Mouse (Mus musculus) liver, embryonic 11.5 days (tissue): ENCODE results near the gene Kif1c. TPM values are rescaled to one million over a fixed set of nuclear protein-coding genes. Genes with fewer than 3 reads are reported as not detected.
A peak's percentile ranks its signal among the peaks of the same experiment; 100 is the strongest.

Experiments
- ATAC-seq: fragments of 200-750 bp; cut with Nextera tagmentation; replicated peaks from 2 replicates; pipeline ENCODE4 v1.8.0; 2017; ENCODE audit warnings: moderate number of reproducible peaks, mild to moderate bottlenecking, moderate TSS enrichment, moderate library complexity; ENCODE audit not compliant: low FRiP score
- DNase-seq: peaks from one replicate; pipeline ENCODE4 v3.0.0-alpha.2; 2017; ENCODE audit warnings: low spot score
- H3K27ac ChIP-seq: fragments of 300-500 bp; sonication (generic); 2 replicates; pipeline ENCODE4 v1.5.1; 2014; ENCODE audit warnings: mild to moderate bottlenecking, low read depth, low read length, control low read depth
- H3K27me3 ChIP-seq: fragments of 300-500 bp; sonication (generic); replicated peaks from 2 replicates; pipeline ENCODE4 v1.6.1; 2014; ENCODE audit warnings: low read length, mixed read lengths; ENCODE audit not compliant: control insufficient read depth, insufficient read depth
- H3K36me3 ChIP-seq: fragments of 300-500 bp; sonication (generic); 2 replicates; pipeline ENCODE4 v1.6.1; 2014; ENCODE audit warnings: mild to moderate bottlenecking, low read length, moderate library complexity, mixed read lengths; ENCODE audit not compliant: control insufficient read depth, insufficient read depth
- H3K4me1 ChIP-seq: fragments of 300-500 bp; sonication (generic); replicated peaks from 2 replicates; pipeline ENCODE4 v1.6.1; 2014; ENCODE audit warnings: low read length, mixed read lengths; ENCODE audit not compliant: control insufficient read depth, insufficient read depth
- H3K4me2 ChIP-seq: fragments of 300-500 bp; sonication (generic); 2 replicates; pipeline ENCODE4 v1.6.1; 2014; ENCODE audit warnings: mild to moderate bottlenecking, control low read depth, moderate library complexity
- H3K4me3 ChIP-seq: fragments of 300-500 bp; sonication (generic); 2 replicates; pipeline ENCODE4 v1.5.1; 2014; ENCODE audit warnings: low read depth, low read length, control low read depth
- H3K9ac ChIP-seq: fragments of 300-500 bp; sonication (generic); 2 replicates; pipeline ENCODE4 v1.6.1; 2014; ENCODE audit warnings: low read depth, low read length, control low read depth
- H3K9me3 ChIP-seq: fragments of 300-500 bp; sonication (generic); 2 replicates; pipeline ENCODE4 v1.6.1; 2016; ENCODE audit warnings: low read length, inconsistent platforms, mixed read lengths; ENCODE audit not compliant: control insufficient read depth
- WGBS: fragments of 180-500 bp; shearing (Covaris S2); extraction: QIAGEN DNeasy Blood & Tissue Kit; methylation state at CpG from one replicate; pipeline ENCODE4 v1.1.7; 2014; 5-methylcytosine and 5-hydroxymethylcytosine counted together
- polyA plus RNA-seq: library from polyadenylated mRNA; unstranded; fragments of >200 nt; fragmentation: Nextera tagmentation; extraction: Ambion mirVana; gene quantifications from 2 replicates; pipeline ENCODE4 v1.2.1, GENCODE M21; 2014

Kif1c gene
- polyA plus RNA-seq, 1 experiment from 2014 or later = 3.8 TPM

DNA sequence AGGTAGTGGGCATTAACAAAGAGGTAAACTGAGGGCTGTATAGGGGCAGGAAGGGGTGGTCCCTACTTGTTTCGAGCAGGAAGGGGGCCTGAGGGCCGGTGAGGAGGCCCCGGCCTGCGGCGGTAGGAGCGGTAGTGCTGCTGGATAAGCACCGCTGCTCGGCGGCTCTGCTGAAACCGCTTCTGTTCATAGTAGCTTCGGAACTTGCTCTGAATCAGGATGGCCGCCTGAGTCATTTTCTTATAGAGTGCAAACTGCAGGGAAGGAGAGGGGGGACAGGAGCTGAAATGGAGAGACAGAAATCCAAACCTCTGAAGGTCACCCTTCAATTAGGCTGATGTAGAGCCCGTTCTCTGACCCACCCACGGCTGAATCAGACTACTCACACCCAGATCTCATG lies 29.9 kb upstream of the Kif1c start:
- H3K36me3 ChIP-seq = peaks cover 7% of the 10 kb centered on the region
- H3K9me3 ChIP-seq = no peaks in the 10 kb centered on the region
- peaks cover 22% of the 10 kb centered on the region for H3K4me1 ChIP-seq
- no peak for DNase-seq
- ATAC-seq = no peak
- peak overlapping the region; percentile 83 for H3K4me2 ChIP-seq
- peak overlapping the region; percentile 77 for H3K9ac ChIP-seq
- no peaks in the 10 kb centered on the region for H3K27me3 ChIP-seq
- 56% methylated on average over 14 of the region's 14 CpGs for WGBS
- peak overlapping the region; percentile 89 for H3K27ac ChIP-seq
- H3K4me3 ChIP-seq = peak overlapping the region; percentile 66

DNA sequence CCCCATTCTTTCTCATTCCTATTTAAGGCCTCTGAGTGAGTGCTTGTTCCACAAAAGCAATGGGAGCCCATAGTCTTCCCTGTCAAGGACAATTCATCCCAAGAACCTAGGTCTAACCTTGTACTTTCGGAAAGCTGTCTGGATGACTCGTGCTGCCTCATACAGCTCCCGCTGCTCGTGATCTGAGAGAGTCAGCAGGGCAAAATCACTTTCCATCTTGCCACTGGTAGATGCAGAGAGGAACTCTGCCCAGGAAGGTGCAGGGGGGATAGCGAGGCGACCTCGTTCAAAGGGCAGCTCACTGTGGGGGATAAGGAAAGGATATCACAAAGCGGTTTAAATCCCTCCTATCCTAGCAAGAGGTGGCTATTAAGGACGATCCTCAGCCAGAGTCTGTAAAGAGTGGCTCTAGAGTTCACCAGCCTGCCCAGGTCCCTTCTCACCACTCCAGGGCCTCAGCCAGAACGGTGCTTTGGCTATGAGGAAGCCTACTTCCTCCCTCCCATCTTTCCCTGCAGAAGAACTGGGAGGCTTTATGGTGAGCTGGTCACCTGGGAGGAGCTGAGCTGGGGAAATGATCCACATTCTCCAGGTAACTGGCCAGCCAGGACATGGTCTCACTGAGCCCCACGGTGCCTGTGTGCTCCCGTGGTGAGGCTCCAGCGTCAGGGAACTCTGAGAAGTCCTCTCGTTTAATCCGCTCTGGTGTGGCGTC lies 28.9 kb upstream of the Kif1c start:
- no peaks in the 10 kb centered on the region for H3K9me3 ChIP-seq
- H3K27me3 ChIP-seq = no peaks in the 10 kb centered on the region
- H3K4me1 ChIP-seq = peaks cover 22% of the 10 kb centered on the region
- WGBS = 80% methylated on average over 16 of the region's 16 CpGs
- no peak overlapping the region for H3K4me3 ChIP-seq
- DNase-seq = no peak
- H3K9ac ChIP-seq = no peak overlapping the region
- no peak overlapping the region for H3K4me2 ChIP-seq
- H3K27ac ChIP-seq = no peak overlapping the region
- H3K36me3 ChIP-seq = peaks cover 6% of the 10 kb centered on the region; the same call in 1 of the 2 replicates
- no peak for ATAC-seq

DNA sequence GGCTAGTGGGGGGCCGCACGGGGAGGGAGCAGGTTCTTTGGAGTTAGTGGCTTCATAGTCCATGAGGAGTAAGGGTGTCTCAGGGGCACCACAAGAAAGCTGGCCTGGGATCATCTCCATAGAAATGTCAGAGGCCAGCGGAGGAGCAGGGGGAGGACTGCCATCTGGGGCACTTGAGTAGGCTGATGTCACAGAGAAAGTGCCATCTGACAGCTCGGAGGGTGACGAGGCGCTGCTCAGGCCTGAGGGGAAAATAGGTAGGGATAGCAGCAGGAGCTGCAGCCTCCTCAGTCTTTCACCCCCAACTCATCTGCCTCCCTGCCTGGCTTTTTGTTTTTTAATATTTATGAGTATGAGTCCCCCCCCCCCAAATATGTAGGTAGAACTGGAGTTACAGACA lies 26.3 kb upstream of the Kif1c start:
- DNase-seq (no peak), ATAC-seq (no peak)
- Histone ChIP-seq H3K36me3 (peaks cover 10% of the 10 kb centered on the region; the same call in 1 of the 2 replicates), H3K27ac (no peak overlapping the region), H3K4me3 (no peak overlapping the region), H3K4me1 (peaks cover 18% of the 10 kb centered on the region), H3K9ac (no peak overlapping the region), H3K27me3 (no peaks in the 10 kb centered on the region), H3K4me2 (no peak overlapping the region), H3K9me3 (no peaks in the 10 kb centered on the region)
- WGBS = 83% methylated on average over 6 of the region's 6 CpGs

DNA sequence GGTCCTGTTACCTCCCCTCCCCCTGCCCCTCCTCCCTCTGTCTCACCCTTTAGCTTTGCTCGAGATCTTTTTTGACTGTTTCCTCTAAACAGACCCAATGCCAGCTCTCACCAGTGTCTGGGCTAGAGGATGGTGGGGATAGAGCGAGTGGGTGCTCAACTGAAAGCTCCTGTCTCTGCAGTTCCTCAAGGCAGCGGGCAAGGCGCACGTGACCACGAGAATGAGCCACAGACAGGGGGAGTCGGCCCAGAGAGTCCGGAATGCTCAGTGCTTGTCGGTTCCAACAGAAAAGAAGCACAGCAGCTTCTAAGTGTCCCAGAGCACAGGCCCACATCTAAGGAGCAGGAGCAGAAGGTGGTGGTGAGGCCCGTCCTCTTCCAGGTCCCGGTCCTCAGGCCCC lies 25.8 kb upstream of the Kif1c start:
- Histone ChIP-seq H3K4me1 (peaks cover 18% of the 10 kb centered on the region), H3K36me3 (peaks cover 10% of the 10 kb centered on the region; the same call in 1 of the 2 replicates)
- WGBS = 64% methylated on average over 11 of the region's 11 CpGs

DNA sequence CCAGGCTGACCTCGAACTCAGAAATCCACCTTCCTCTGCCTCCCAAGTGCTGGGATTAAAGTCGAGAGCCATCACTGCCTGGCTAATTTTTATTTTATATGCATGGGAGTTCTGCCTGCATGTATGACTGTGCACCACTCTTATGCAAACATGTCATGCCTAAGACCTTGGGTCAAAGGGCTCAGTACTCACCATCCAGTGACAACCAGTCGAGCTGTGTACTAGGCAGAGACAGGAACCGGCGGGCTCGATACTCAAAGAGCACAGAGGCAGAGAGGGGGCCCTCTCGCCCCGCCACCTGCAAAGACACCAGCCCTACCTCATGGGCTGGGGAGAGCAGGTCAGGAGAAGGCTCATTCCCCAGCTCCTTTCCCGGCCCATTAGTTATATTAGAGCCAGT lies 22.3 kb upstream of the Kif1c start:
- WGBS = 69% methylated on average over 9 of the region's 9 CpGs
- Histone ChIP-seq H3K4me1 (peaks cover 13% of the 10 kb centered on the region), H3K27me3 (no peaks in the 10 kb centered on the region), H3K9me3 (no peaks in the 10 kb centered on the region), H3K27ac (peak overlapping the region; percentile 6), H3K4me2 (no peak overlapping the region), H3K9ac (no peak overlapping the region), H3K36me3 (peaks cover 24% of the 10 kb centered on the region; the same call in 1 of the 2 replicates), H3K4me3 (no peak overlapping the region)
- no peak for ATAC-seq
- no peak for DNase-seq

More for the DNA sequence above, 25.8 kb upstream of the Kif1c start:
- no peak overlapping the region for H3K4me2 ChIP-seq
- H3K9me3 ChIP-seq = no peaks in the 10 kb centered on the region
- no peaks in the 10 kb centered on the region for H3K27me3 ChIP-seq
- H3K27ac ChIP-seq = no peak overlapping the region
- H3K9ac ChIP-seq = no peak overlapping the region
- ATAC-seq (no peak), DNase-seq (no peak)
- no peak overlapping the region for H3K4me3 ChIP-seq

DNA sequence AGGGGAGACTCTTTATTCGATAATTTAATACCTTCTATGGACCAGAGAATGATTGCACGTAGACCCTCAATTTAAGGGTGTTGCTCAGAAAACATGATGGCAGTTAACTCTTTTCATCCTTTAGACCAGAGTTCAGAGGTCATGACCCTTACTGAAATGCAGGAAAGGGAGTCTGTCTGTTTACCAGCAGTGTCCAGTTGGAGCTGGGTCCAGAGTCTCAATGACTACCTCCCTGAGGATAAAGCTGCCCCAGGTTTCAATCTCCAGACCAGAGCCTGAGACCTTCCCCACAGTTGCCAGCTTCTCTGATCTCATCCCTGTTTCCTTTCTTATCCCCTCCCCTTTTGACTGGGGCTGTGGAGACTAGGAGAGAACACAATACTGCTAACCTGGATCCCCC lies 21.8 kb upstream of the Kif1c start:
- no peak; the same call in 1 of the 2 replicates for ATAC-seq
- Histone ChIP-seq H3K4me2 (no peak overlapping the region; the same call in 1 of the 2 replicates), H3K4me3 (no peak overlapping the region), H3K27ac (peak overlapping the region; percentile 49), H3K36me3 (peaks cover 24% of the 10 kb centered on the region), H3K9ac (no peak overlapping the region), H3K9me3 (no peaks in the 10 kb centered on the region), H3K27me3 (no peaks in the 10 kb centered on the region), H3K4me1 (peaks cover 13% of the 10 kb centered on the region)
- WGBS = 79% methylated on average over 2 of the region's 2 CpGs
- DNase-seq = no peak

DNA sequence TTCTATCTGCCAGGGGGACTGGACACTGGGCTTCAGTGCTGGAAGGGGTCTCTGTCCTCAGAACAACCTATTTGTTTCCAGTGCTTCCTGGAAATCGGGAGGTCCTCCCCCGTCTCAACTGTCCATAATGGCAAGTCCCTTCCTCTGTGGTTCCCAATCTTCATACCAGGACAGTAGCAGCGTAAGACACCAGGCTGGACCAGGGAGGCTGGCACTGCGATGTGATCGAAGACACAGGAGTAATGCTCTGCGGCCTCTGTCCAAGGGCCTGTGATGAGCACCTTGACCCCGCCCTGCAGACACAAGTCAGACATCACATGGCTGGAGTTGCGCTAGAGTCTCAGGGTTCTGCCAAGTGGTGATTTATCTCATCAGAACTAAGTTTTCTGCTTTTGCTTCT lies 21.0 kb upstream of the Kif1c start:
- Histone ChIP-seq H3K27ac (no peak overlapping the region), H3K9me3 (no peaks in the 10 kb centered on the region), H3K4me1 (peaks cover 13% of the 10 kb centered on the region), H3K4me2 (no peak overlapping the region; the same call in 1 of the 2 replicates), H3K9ac (no peak overlapping the region), H3K36me3 (peaks cover 26% of the 10 kb centered on the region), H3K27me3 (no peaks in the 10 kb centered on the region), H3K4me3 (no peak overlapping the region)
- no peak for ATAC-seq
- WGBS = 91% methylated on average over 8 of the region's 8 CpGs
- no peak for DNase-seq

DNA sequence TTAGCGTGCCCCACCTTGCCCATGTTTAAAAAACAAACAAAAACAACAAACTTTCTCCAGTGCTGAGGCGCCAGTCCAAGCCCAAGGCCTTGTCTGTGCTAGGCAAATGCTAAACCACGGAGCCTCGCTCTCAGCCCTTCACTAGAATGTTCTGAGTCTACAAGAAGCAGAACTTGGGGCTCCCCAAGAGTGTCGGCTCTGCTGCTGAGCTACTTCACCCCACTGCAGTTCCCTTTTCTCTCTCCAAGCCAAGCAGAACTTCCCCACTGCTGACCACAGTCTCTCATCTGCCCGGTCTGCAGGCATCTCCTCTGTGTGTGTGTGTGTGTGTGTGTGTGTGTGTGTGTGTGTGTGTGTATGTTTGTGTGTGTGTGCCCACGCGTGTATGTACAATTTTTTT lies 20.5 kb upstream of the Kif1c start:
- WGBS = 57% methylated on average over 8 of the region's 8 CpGs
- peaks cover 25% of the 10 kb centered on the region for H3K36me3 ChIP-seq

DNA sequence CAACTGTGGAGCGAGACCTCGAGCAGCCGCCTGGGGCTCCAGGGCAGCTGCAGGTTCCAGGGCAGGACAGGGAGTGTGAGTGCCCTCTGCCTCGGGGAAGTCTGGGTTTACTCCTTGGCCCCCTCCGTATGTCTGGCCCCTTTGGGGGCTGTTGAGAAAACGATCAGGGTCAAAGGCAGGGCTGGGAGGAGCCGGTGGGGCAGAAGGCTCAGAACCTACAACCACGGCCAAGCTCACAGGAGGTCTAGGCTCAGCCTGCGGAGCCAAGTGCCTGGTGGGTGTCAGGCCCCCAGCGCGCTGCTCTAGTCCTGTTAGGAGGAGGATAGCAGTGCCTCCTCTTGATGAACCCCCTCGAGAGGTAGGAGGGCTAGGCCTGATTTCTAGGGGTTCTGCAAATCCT lies 19.2 kb upstream of the Kif1c start:
- H3K27me3 ChIP-seq = no peaks in the 10 kb centered on the region
- H3K9me3 ChIP-seq = no peaks in the 10 kb centered on the region
- H3K27ac ChIP-seq = no peak overlapping the region
- H3K9ac ChIP-seq = no peak overlapping the region
- DNase-seq (no peak), ATAC-seq (no peak)
- WGBS = 70% methylated on average over 12 of the region's 12 CpGs
- H3K4me3 ChIP-seq = no peak overlapping the region
- no peak overlapping the region for H3K4me2 ChIP-seq
- peaks cover 13% of the 10 kb centered on the region for H3K4me1 ChIP-seq
- H3K36me3 ChIP-seq = peaks cover 28% of the 10 kb centered on the region

More for the DNA sequence above, 20.5 kb upstream of the Kif1c start:
- DNase-seq = no peak
- H3K9ac ChIP-seq = no peak overlapping the region
- no peaks in the 10 kb centered on the region for H3K27me3 ChIP-seq
- H3K4me2 ChIP-seq = no peak overlapping the region
- no peak overlapping the region for H3K4me3 ChIP-seq
- no peaks in the 10 kb centered on the region for H3K9me3 ChIP-seq
- H3K27ac ChIP-seq = no peak overlapping the region
- H3K4me1 ChIP-seq = peaks cover 13% of the 10 kb centered on the region
- no peak for ATAC-seq
